Mouse (Mus musculus) forelimb bud, embryonic 11.5 days (tissue): ENCODE measurements around the gene Gm614.

Experiments used
- DNase-seq: peaks from one replicate; pipeline ENCODE4 v3.0.0-alpha.2; 2012; ENCODE audit warnings: low read depth, low spot score

The Gm614 gene

GRCm38 (mm10) chrX:101263892-101264291, at the start of gene Gm614:
Gene Gm614, minus strand, starts transcription at chrX:101263992.
- DNase-seq: no peak

GRCm38 (mm10) chrX:101309299-101309698, 45.5 kb upstream of the Gm614 start:
- no peak for DNase-seq

- DNase-seq: no peak
Measured at GRCm38 (mm10) chrX:101304646-101305045, 40.9 kb upstream of the Gm614 start.

- DNase-seq: no peak
Measured at GRCm38 (mm10) chrX:101301654-101302053, 37.9 kb upstream of the Gm614 start.

- peak; percentile 33 for DNase-seq
Measured at GRCm38 (mm10) chrX:101300427-101301030, 36.7 kb upstream of the Gm614 start.

- peak; percentile 51 for DNase-seq
Measured at GRCm38 (mm10) chrX:101299473-101300426, 36.0 kb upstream of the Gm614 start.

GRCm38 (mm10) chrX:101299055-101299454, 35.3 kb upstream of the Gm614 start, which contains the start of gene Nlgn3:
Gene Nlgn3, plus strand, starts transcription at chrX:101299168.
- peak; percentile 38 for DNase-seq

- no peak for DNase-seq
Measured at GRCm38 (mm10) chrX:101290111-101290510, 26.3 kb upstream of the Gm614 start.

GRCm38 (mm10) chrX:101289037-101289436, 25.2 kb upstream of the Gm614 start:
- no peak for DNase-seq

- no peak for DNase-seq
Measured at GRCm38 (mm10) chrX:101288432-101288831, 24.6 kb upstream of the Gm614 start.

- DNase-seq: no peak
Measured at GRCm38 (mm10) chrX:101287543-101287942, 23.8 kb upstream of the Gm614 start.

GRCm38 (mm10) chrX:101285953-101286670, 22.3 kb upstream of the Gm614 start:
- no peak for DNase-seq

- DNase-seq: peak; percentile 47
Measured at GRCm38 (mm10) chrX:101285534-101285933, 21.7 kb upstream of the Gm614 start.

- no peak for DNase-seq
Measured at GRCm38 (mm10) chrX:101282813-101283212, 19.0 kb upstream of the Gm614 start.

GRCm38 (mm10) chrX:101273875-101274738, 10.3 kb upstream of the Gm614 start, which contains the start of gene Med12:
Gene Med12, plus strand, starts transcription at chrX:101274030.
- DNase-seq: peak; percentile 85

- no peak for DNase-seq
Measured at GRCm38 (mm10) chrX:101273410-101273809, 9.6 kb upstream of the Gm614 start.

- DNase-seq: no peak
Measured at GRCm38 (mm10) chrX:101268755-101269124, 4.9 kb upstream of the Gm614 start, which contains the start of gene Gm20489. Gene Gm20489, minus strand, starts transcription at chrX:101269023.

GRCm38 (mm10) chrX:101268025-101268754, 4.4 kb upstream of the Gm614 start, which contains the start of gene Il2rg:
Gene Il2rg, minus strand, starts transcription at chrX:101268255.
- no peak for DNase-seq

GRCm38 (mm10) chrX:101266631-101267030, 2.8 kb upstream of the Gm614 start:
- DNase-seq: no peak
